Mouse (Mus musculus): ENCODE data around the gene Ssxa1. TPM values are rescaled to one million over a fixed set of nuclear protein-coding genes. Genes with fewer than 3 reads are reported as not detected.

Gene Ssxa1
- not detected in 2 replicates for polyA plus RNA-seq (2012; rRNA removed)

GRCm38 (mm10) chrX:21115520-21115919 lies at the start of gene Ssxa1:
Ssxa1 (plus strand) TSS chrX:21115820.

DNA sequence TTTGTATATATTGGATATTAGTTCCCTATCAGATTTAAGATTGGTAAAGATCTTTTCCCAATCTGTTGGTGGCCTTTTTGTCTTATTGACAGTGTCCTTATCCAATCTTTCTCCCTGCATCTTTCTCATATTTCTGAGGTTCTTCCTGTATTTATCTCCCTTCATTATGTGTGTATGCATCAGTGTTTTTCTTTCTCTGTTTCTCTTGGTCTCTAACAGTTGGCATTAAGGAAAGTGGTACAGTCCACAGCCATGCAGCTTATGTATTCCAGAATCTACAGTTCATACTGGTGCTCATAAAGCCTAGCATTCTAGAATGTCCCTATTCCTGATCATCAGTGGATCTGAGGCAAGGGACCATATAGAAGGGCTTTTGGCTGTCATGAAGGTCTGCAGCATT lies 47.5 kb upstream of the Ssxa1 start, which contains the start of gene Spaca5:
TSS of gene Spaca5 (plus strand) at position 301 of the 400 bp plus-strand sequence.

DNA sequence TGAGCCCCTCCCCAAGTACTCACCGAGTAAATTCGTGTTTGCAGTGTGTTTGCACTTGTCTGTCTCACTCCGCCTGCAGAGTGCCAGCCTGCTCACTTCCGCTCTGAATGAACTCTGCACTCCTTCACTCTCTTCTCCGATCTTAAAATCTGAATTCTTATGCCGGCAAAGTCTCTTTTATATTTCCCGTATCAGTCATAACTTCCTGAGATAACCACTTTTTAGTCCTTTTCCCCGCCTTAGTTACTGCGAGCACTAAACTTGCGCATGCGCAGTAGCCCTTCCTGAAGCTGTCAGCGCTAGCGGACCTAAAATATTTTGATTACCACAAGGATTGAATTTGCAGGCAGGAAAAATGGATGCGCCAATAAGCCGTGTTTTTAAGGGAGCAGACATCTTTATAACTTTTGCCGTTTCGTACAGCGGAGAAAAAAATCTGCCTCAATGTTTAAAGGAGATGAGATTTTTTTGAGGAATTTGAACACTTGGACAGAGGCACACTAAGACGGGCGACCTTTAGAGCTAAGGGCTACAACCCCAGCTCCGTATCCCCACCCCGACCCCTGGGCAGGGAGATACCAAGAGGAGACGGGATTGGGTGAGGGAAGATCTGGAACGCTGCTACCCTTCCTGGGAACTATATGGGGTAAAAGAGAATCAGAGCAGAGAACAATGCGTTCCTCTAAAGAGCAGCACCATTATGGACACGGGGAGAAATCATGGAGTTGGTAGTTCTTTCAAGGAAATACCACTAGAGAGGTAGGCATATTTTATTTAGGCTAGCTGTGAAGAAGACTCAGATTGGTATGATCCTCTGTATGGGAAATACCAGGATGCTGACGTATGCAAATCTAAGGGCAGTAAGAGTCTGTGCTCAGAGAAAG lies 26.4 kb upstream of the Ssxa1 start, which contains the start of gene Zfp300:
TSS of gene Zfp300 (minus strand) at position 545 of the 884 bp plus-strand sequence.

Other genes with a start within 250 kb of the Ssxa1 start
- gene Timp1, start 245.7 kb upstream of the Ssxa1 start, polyA plus RNA-seq (2012; rRNA removed), result 7.0 and 10.7 TPM in 2 replicates
- gene Syn1, start 194.8 kb upstream of the Ssxa1 start, polyA plus RNA-seq (2012; rRNA removed), result 54.8 and 59.8 TPM in 2 replicates
- 23.3 and 24.3 TPM in 2 replicates for gene Cfp, start 184.3 kb upstream of the Ssxa1 start, polyA plus RNA-seq (2012; rRNA removed)
- gene Elk1, start 165.2 kb upstream of the Ssxa1 start, polyA plus RNA-seq (2012; rRNA removed), result 32.2 and 35.8 TPM in 2 replicates
- gene Uxt, start 153.8 kb upstream of the Ssxa1 start, polyA plus RNA-seq (2012; rRNA removed), result 14.9 and 15.6 TPM in 2 replicates
- gene Zfp182, start 53.5 kb upstream of the Ssxa1 start, polyA plus RNA-seq (2012; rRNA removed), result 9.3 and 10.8 TPM in 2 replicates
- gene Spaca5, start 47.4 kb upstream of the Ssxa1 start, polyA plus RNA-seq (2012; rRNA removed), result not detected in 2 replicates
- gene Zfp300, start 26.3 kb upstream of the Ssxa1 start, polyA plus RNA-seq (2012; rRNA removed), result 2.0 and 2.1 TPM in 2 replicates
- not detected in 2 replicates for gene Gm21876, start 59.8 kb downstream of the Ssxa1 start, polyA plus RNA-seq (2012; rRNA removed)